In the genomic region with DNA sequence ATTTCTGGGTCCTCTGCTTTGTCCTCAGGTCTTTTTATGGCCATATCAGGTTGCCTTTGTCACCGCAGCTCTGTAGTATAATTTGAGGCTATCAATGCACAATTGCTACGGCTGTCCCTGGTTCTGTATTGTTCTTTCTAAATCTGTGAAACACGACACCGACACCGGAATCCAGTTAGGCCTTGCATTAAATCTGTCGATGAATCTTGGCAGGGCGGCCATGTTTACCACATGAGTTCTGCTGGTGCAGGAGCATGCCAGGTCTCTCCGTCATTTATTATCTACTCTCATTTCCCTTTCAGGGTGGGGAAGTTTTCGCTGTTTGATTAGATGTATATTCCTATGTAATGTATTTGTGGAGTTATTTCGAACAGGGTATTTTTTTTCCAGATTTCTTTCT, we compare ENCODE assay signal across 19 mouse cellular contexts. TPM values are rescaled to one million over a fixed set of nuclear protein-coding genes. Genes with fewer than 3 reads are reported as not detected.
"Had no signal": no experiment of that assay in that cellular context is flagged by ENCODE, and none has a peak within 500 bp of the region (broad histone marks: within the 10 kb centered on the region; RNA-seq: fewer than 3 reads in every experiment).

No protein-coding gene starts in this region.

- H3K9ac ChIP-seq: limb, embryonic 12.5 days; liver, embryonic 13.5 days; liver, postnatal 0 days; midbrain, embryonic 13.5 days; stomach, embryonic 15.5 days had no signal

- H3K36me3 ChIP-seq: limb, embryonic 12.5 days; liver, embryonic 13.5 days; midbrain, embryonic 13.5 days; stomach, embryonic 15.5 days had no signal

- H3K4me2 ChIP-seq: limb, embryonic 12.5 days; liver, embryonic 13.5 days; midbrain, embryonic 13.5 days; stomach, embryonic 15.5 days had no signal

- H3K4me3 ChIP-seq: limb, embryonic 12.5 days; liver, embryonic 13.5 days; midbrain, embryonic 13.5 days; stomach, embryonic 15.5 days had no signal

- H3K27me3 ChIP-seq: limb, embryonic 12.5 days; liver, embryonic 13.5 days; midbrain, embryonic 13.5 days; stomach, embryonic 15.5 days had no signal

- H3K9me3 ChIP-seq: limb, embryonic 12.5 days; liver, embryonic 13.5 days; midbrain, embryonic 13.5 days; stomach, embryonic 15.5 days had no signal

- ATAC-seq: liver, postnatal 0 days; midbrain, embryonic 13.5 days had no signal

- DNase-seq: kidney, postnatal 25 days; layer of hippocampus, adult 9-11 months; liver; liver, embryonic 13.5 days; liver, postnatal 0 days; right cerebral cortex, postnatal 14 days; thymus, adult 2 months; thymus, postnatal 36 days had no signal

- H3K27ac ChIP-seq: limb, embryonic 12.5 days; liver, embryonic 13.5 days; midbrain, embryonic 13.5 days had no signal

RNA-seq across cellular contexts. Expression of a gene that starts 42.3 kb away (rescaled TPM):
- total RNA-seq: megakaryocyte progenitor cell, adult 5-6 weeks had no signal
- polyA plus RNA-seq: liver, embryonic 13.5 days had no signal

RNA-seq across cellular contexts. Expression of a gene that starts 53.8 kb away (rescaled TPM):
- total RNA-seq: left cerebral cortex, postnatal 36 days; megakaryocyte progenitor cell, adult 5-6 weeks; midbrain, postnatal 0 days had no signal
- polyA plus RNA-seq: kidney, embryonic 16.5 days; limb, embryonic 12.5 days; liver, embryonic 13.5 days; liver, postnatal 0 days; lung, embryonic 16.5 days; midbrain, embryonic 13.5 days; midbrain, postnatal 0 days; neural tube, embryonic 14.5 days; spleen, adult 2 months; stomach, embryonic 15.5 days; testis, adult 2 months had no signal
